Mouse (Mus musculus) hindbrain, embryonic 12.5 days (tissue): ENCODE measurements around the gene Cluh. TPM values are rescaled to one million over a fixed set of nuclear protein-coding genes. Genes with fewer than 3 reads are reported as not detected.

ENCODE experiments used
- ATAC-seq: fragments of 200-750 bp; cut with Nextera tagmentation; 2 replicates; pipeline ENCODE4 v1.8.0; 2017; ENCODE audit warnings: moderate TSS enrichment; ENCODE audit not compliant: low FRiP score
- H3K27ac ChIP-seq: fragments of 300-500 bp; sonication (generic); 2 replicates; pipeline ENCODE4 v1.5.1; 2016; ENCODE audit warnings: mild to moderate bottlenecking
- H3K27me3 ChIP-seq: fragments of 300-500 bp; sonication (generic); 2 replicates; pipeline ENCODE4 v1.6.1; 2016; ENCODE audit warnings: mild to moderate bottlenecking
- H3K36me3 ChIP-seq: fragments of 300-500 bp; sonication (generic); 2 replicates; pipeline ENCODE4 v1.6.1; 2016; ENCODE audit warnings: mild to moderate bottlenecking
- H3K4me1 ChIP-seq: fragments of 300-500 bp; sonication (generic); 2 replicates; pipeline ENCODE4 v1.6.1; 2016
- H3K4me2 ChIP-seq: fragments of 300-500 bp; sonication (generic); replicated peaks from 2 replicates; pipeline ENCODE4 v1.6.1; 2016; ENCODE audit warnings: mild to moderate bottlenecking
- H3K4me3 ChIP-seq: fragments of 300-500 bp; sonication (generic); 2 replicates; pipeline ENCODE4 v1.5.1; 2016; ENCODE audit warnings: mild to moderate bottlenecking
- H3K9ac ChIP-seq: fragments of 300-500 bp; sonication (generic); 2 replicates; pipeline ENCODE4 v1.6.1; 2016; ENCODE audit warnings: mild to moderate bottlenecking, moderate library complexity
- H3K9me3 ChIP-seq: fragments of 300-500 bp; sonication (generic); replicated peaks from 2 replicates; pipeline ENCODE4 v1.6.1; 2016; ENCODE audit warnings: mild to moderate bottlenecking
- WGBS: fragments of 180-500 bp; shearing (Covaris S2); methylation state at CpG from one replicate; pipeline ENCODE4 v1.1.7; 2016; 5-methylcytosine and 5-hydroxymethylcytosine counted together
- polyA plus RNA-seq: library from polyadenylated mRNA; unstranded; fragments of >200 nt; fragmentation: Nextera tagmentation; extraction: Ambion mirVana; gene quantifications from 2 replicates; pipeline ENCODE4 v1.2.1, GENCODE M21; 2016

Gene Cluh
- 21.3 and 22.1 TPM in 2 replicates for polyA plus RNA-seq

DNA sequence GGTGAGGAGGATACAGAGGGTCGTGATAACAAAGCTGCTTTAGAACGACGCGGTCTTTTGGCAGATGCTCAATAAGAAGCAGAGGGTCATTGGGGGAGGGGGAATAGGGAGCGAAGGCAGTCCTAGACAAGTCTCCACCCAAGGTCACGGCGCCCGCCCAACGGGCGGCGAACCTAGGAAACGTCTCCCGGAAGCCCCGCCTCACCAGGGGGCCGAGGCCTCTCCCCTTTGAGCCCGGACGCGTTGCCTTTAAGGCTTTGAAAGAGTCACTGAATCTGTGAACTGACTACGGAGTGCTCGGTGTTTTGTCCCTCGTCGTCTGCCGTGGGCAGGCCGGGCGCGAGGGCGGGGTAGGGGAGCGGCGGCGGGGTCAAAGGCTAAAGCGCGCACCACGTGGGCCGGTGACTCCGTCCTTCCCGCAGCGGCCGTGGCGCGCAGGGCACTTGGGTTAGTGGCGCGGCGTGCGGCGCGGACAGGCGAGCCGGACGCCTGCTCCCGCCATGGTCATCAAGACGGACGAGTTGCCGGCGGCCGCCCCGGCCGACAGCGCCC is at the start of gene Cluh:
Cluh (plus strand) TSS at position 401 of the 552 bp plus-strand sequence.
- peak within 1 kb of the TSS; percentile 97 for H3K4me2 ChIP-seq
- no peaks in the 10 kb centered on the region for H3K27me3 ChIP-seq
- H3K27ac ChIP-seq, result peak within 1 kb of the TSS; percentile 79
- H3K36me3 ChIP-seq, result no peaks in the 10 kb centered on the region
- peak within 1 kb of the TSS; percentile 90 for H3K9ac ChIP-seq
- peak within 1 kb of the TSS; percentile 98 for H3K4me3 ChIP-seq
- ATAC-seq, result peak; percentile 87
- H3K4me1 ChIP-seq, result peaks cover 49% of the 10 kb centered on the region
- H3K9me3 ChIP-seq, result no peaks in the 10 kb centered on the region
- under 1% methylated on average over 58 of the region's 58 CpGs for WGBS

DNA sequence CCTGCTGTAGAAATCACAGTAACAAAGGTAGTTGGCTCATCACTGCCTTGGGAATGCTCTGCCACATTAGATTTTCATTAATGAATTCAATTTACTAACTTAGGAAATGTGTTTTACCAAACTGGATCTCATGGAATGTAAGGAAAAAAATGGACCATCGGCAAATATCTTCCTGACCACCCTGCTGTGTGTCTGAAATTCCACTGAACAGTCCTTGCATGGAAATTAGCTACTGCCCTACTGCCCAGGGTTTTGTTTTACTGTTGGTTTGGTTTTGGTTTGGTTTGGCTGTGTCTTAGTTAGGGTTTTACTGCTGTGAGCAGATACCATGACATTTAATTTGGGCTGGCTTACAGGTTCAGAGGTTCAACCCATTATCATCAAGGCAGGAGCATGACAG is 47.0 kb upstream of the Cluh start:
- Histone ChIP-seq H3K4me3 (no peak overlapping the region), H3K27ac (no peak overlapping the region), H3K27me3 (0 out of 2 replicates have a peak, but pooled peaks cover 2% of the 10 kb centered on the region), H3K4me2 (no peak overlapping the region), H3K9ac (no peak overlapping the region), H3K36me3 (no peaks in the 10 kb centered on the region), H3K4me1 (no peaks in the 10 kb centered on the region), H3K9me3 (0 out of 2 replicates have a peak, but pooled peaks cover 3% of the 10 kb centered on the region)
- WGBS, result 85% methylated on average over 1 of the region's 1 CpGs
- ATAC-seq, result no peak

GRCm38 (mm10) chr11:74610068-74610467 is 39.2 kb upstream of the Cluh start:
- 0 out of 2 replicates have a peak overlapping the region, but pooled peaks have one; percentile 49 for H3K9ac ChIP-seq
- no peaks in the 10 kb centered on the region for H3K36me3 ChIP-seq
- H3K4me1 ChIP-seq, result peaks cover 9% of the 10 kb centered on the region
- peak overlapping the region; percentile 39; the same call in 1 of the 2 replicates for H3K4me3 ChIP-seq
- no peak overlapping the region for H3K27ac ChIP-seq
- H3K9me3 ChIP-seq, result no peaks in the 10 kb centered on the region
- peaks cover 55% of the 10 kb centered on the region for H3K27me3 ChIP-seq
- 24% methylated on average over 5 of the region's 5 CpGs for WGBS
- H3K4me2 ChIP-seq, result peak overlapping the region; percentile 70; the same call in 1 of the 2 replicates
- ATAC-seq, result no peak

- Histone ChIP-seq H3K27ac (no peak within 1 kb of the TSS), H3K9me3 (no peaks in the 10 kb centered on the region), H3K27me3 (peaks cover 56% of the 10 kb centered on the region), H3K36me3 (no peaks in the 10 kb centered on the region), H3K4me1 (peaks cover 9% of the 10 kb centered on the region), H3K9ac (peak within 1 kb of the TSS; percentile 49), H3K4me2 (peak within 1 kb of the TSS; percentile 70), H3K4me3 (peak within 1 kb of the TSS; percentile 39)
- 0 out of 2 replicates have a peak, but pooled peaks have one; percentile 38 for ATAC-seq
- 1% methylated on average over 50 of the region's 50 CpGs for WGBS
Observed at GRCm38 (mm10) chr11:74610545-74611176, 38.6 kb upstream of the Cluh start, which contains the start of gene Rap1gap2. Gene Rap1gap2 (minus strand): TSS chr11:74610915.

DNA sequence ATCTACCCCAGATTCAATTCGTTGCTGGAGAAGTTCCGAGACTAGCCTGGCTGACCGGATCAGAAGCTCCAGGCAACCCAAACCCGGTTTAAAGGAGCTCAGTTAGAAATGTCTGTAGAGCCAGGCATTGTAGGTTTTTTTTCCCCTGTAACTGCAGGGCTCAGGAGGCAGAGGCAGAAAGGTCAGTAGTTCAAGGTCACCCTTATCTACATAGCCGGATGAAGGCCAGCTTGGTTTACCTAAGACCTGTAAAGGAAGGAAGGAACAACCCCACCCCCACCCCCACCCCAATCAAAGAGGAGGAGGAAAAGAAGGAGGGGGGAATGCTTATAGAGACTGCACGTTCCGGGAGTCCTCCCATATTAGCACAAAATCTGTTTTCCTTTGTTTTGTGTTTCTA is 37.9 kb upstream of the Cluh start:
- H3K36me3 ChIP-seq, result no peaks in the 10 kb centered on the region
- WGBS, result 19% methylated on average over 7 of the region's 7 CpGs
- H3K27ac ChIP-seq, result no peak overlapping the region
- H3K4me2 ChIP-seq, result no peak overlapping the region
- peaks cover 9% of the 10 kb centered on the region for H3K4me1 ChIP-seq
- H3K4me3 ChIP-seq, result no peak overlapping the region
- no peaks in the 10 kb centered on the region for H3K9me3 ChIP-seq
- no peak overlapping the region for H3K9ac ChIP-seq
- ATAC-seq, result no peak
- peaks cover 61% of the 10 kb centered on the region for H3K27me3 ChIP-seq

DNA sequence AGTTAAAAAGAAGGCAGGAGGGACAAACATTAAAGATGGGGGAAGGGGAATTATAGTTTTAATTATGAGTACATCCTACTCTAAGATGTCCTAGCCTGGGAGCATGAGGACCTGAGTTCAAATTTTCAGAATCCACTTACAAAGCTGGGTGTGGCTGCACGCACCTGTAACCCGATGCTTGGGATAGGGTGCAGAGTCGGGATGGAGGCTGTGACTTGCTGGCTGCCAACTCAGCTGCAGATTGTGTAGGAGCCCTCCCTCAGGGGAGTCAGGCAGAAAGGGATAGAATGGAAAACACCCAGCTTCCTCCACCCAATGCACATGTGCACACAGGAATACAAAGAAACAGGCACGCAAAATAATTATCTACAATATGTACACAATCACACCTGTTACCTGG is 35.9 kb upstream of the Cluh start:
- Histone ChIP-seq H3K27ac (no peak overlapping the region), H3K36me3 (no peaks in the 10 kb centered on the region), H3K4me3 (no peak overlapping the region), H3K9ac (no peak overlapping the region), H3K4me1 (peaks cover 9% of the 10 kb centered on the region), H3K9me3 (no peaks in the 10 kb centered on the region), H3K4me2 (no peak overlapping the region), H3K27me3 (peaks cover 72% of the 10 kb centered on the region)
- no peak for ATAC-seq
- 64% methylated on average over 4 of the region's 4 CpGs for WGBS

GRCm38 (mm10) chr11:74615571-74615970 is 33.7 kb upstream of the Cluh start:
- ATAC-seq, result no peak
- Histone ChIP-seq H3K27me3 (peaks cover 66% of the 10 kb centered on the region), H3K9me3 (no peaks in the 10 kb centered on the region), H3K4me1 (peaks cover 15% of the 10 kb centered on the region), H3K4me2 (no peak overlapping the region), H3K36me3 (no peaks in the 10 kb centered on the region), H3K9ac (no peak overlapping the region), H3K4me3 (no peak overlapping the region), H3K27ac (no peak overlapping the region)
- 58% methylated on average over 5 of the region's 5 CpGs for WGBS

DNA sequence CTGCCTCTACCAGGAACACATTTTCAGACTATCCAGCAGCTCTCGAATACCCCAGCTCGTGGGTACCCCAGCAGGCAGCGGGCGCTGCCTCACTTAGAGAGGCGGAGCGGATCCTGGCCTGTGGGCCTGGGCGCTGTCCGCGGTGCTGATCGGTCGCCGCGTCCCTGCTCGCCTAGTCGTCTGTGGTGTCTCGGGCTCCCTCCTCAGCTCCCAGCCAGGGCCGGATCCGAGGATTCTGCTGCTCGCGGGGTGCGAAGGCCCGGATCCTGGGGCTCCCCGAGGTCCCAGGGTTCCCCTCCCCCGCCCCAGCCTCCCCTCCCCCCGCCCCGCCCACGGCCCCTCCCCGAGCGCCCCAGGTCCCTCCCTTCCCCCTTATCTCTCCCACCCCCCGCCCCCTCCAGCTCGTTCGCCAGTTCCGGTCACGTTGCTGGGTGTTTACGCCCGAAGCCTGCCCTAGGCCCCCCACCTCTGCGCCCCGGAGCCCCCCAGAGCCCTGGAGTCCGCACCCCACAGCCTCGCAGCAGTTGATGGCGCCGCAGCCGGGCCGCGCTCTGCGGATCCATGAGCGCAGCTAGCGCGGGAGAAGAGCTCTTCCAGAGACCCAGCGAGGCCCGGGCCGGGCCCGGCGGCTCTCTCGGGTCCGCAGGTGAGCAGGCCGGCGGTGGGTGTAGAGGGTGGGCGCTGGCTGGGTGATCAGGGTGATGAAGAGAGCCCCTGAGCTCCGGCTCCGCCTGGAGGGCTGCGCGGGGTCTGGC is 29.9 kb upstream of the Cluh start, which contains the start of gene Ccdc92b:
Ccdc92b (plus strand) TSS at position 405 of the 755 bp plus-strand sequence.
- peaks cover 48% of the 10 kb centered on the region for H3K27me3 ChIP-seq
- 0 out of 2 replicates have a peak, but pooled peaks cover 10% of the 10 kb centered on the region for H3K4me1 ChIP-seq
- peak within 1 kb of the TSS; percentile 81 for H3K9ac ChIP-seq
- ATAC-seq, result peak; percentile 84
- H3K36me3 ChIP-seq, result no peaks in the 10 kb centered on the region
- peak within 1 kb of the TSS; percentile 35; the same call in 1 of the 2 replicates for H3K27ac ChIP-seq
- 1% methylated on average over 56 of the region's 63 CpGs for WGBS
- peak within 1 kb of the TSS; percentile 77 for H3K4me2 ChIP-seq
- H3K9me3 ChIP-seq, result no peaks in the 10 kb centered on the region
- H3K4me3 ChIP-seq, result peak within 1 kb of the TSS; percentile 58

DNA sequence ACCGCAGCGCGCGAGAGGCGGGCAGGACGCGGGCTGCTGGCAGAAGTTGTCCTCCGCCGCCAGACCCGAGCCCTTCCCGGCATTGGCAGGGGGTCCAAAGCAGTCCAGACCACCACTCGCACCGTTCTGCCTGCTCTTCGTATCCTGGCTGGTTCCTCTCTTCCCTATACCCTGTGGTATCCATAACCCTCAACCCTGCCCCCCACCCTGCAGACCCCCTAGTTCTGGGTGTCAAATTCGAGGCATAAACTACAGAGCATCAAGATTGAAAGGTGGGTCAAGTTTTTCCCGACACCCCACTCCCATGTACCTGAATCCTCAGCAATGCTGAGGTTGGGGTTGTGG is 29.4 kb upstream of the Cluh start:
- H3K4me1 ChIP-seq, result 0 out of 2 replicates have a peak, but pooled peaks cover 10% of the 10 kb centered on the region
- ATAC-seq, result peak; percentile 53
- no peaks in the 10 kb centered on the region for H3K9me3 ChIP-seq
- H3K27me3 ChIP-seq, result peaks cover 48% of the 10 kb centered on the region
- H3K9ac ChIP-seq, result peak overlapping the region; percentile 81
- H3K36me3 ChIP-seq, result no peaks in the 10 kb centered on the region
- 0 out of 2 replicates have a peak overlapping the region, but pooled peaks have one; percentile 35 for H3K27ac ChIP-seq
- whole genome bisulfite sequencing, result 1% methylated on average over 16 of the region's 16 CpGs
- peak overlapping the region; percentile 77 for H3K4me2 ChIP-seq
- H3K4me3 ChIP-seq, result peak overlapping the region; percentile 58

- WGBS, result 77% methylated on average over 8 of the region's 8 CpGs
- H3K4me3 ChIP-seq, result no peak overlapping the region
Observed at GRCm38 (mm10) chr11:74621974-74622669, 27.2 kb upstream of the Cluh start.

GRCm38 (mm10) chr11:74623693-74624092 is 25.6 kb upstream of the Cluh start:
- WGBS, result 82% methylated on average over 6 of the region's 6 CpGs
- no peaks in the 10 kb centered on the region for H3K36me3 ChIP-seq
- H3K4me2 ChIP-seq, result no peak overlapping the region

More at GRCm38 (mm10) chr11:74621974-74622669, 27.2 kb upstream of the Cluh start:
- no peaks in the 10 kb centered on the region for H3K9me3 ChIP-seq
- no peak for ATAC-seq
- peaks cover 34% of the 10 kb centered on the region for H3K27me3 ChIP-seq
- no peaks in the 10 kb centered on the region for H3K36me3 ChIP-seq
- 0 out of 2 replicates have a peak, but pooled peaks cover 10% of the 10 kb centered on the region for H3K4me1 ChIP-seq
- H3K27ac ChIP-seq, result no peak overlapping the region
- no peak overlapping the region for H3K4me2 ChIP-seq
- no peak overlapping the region for H3K9ac ChIP-seq

More at GRCm38 (mm10) chr11:74623693-74624092, 25.6 kb upstream of the Cluh start:
- no peak overlapping the region for H3K4me3 ChIP-seq
- H3K4me1 ChIP-seq, result 0 out of 2 replicates have a peak, but pooled peaks cover 10% of the 10 kb centered on the region
- H3K9me3 ChIP-seq, result no peaks in the 10 kb centered on the region
- H3K9ac ChIP-seq, result no peak overlapping the region
- H3K27ac ChIP-seq, result no peak overlapping the region
- ATAC-seq, result no peak
- peaks cover 26% of the 10 kb centered on the region for H3K27me3 ChIP-seq
